Mouse (Mus musculus): Measurements from ENCODE around the gene Zdhhc22.

GRCm38 (mm10) chr12:87036631-87037030 is 46.4 kb upstream of the Zdhhc22 start:
- no peak for TF ChIP-seq CTCF (IDR thresholded peaks at IDR 0.05; ENCODE audit: borderline replicate concordance, insufficient read depth, low read depth, low read length)
- no peak for TF ChIP-seq POLR2A (IDR thresholded peaks at IDR 0.05; ENCODE audit: borderline replicate concordance, insufficient read depth, low read length)

Data from cerebellum, adult 2 months (tissue).